Mouse (Mus musculus) CD8-positive naive resting alpha-beta T cell, adult 2 months (primary cell): ENCODE results near the gene Psmc1.

Source experiments
- DNase-seq, 2 experiments: peaks; one replicate each; pipeline ENCODE4 v3.0.0; 2022; ENCODE audit warnings: low read depth in 2 of 2, low spot score in 2 of 2

Gene Psmc1

GRCm38 (mm10) chr12:100109986-100110696 is at the start of gene Psmc1:
TSS of gene Psmc1 (plus strand) at chr12:100110154.
- peak; percentile 70 to 75 for DNase-seq

- no peak for DNase-seq
Observed at GRCm38 (mm10) chr12:100061071-100061470, 48.9 kb upstream of the Psmc1 start.

GRCm38 (mm10) chr12:100061826-100062225 is 48.1 kb upstream of the Psmc1 start:
- no peak for DNase-seq

GRCm38 (mm10) chr12:100062584-100062983 is 47.4 kb upstream of the Psmc1 start:
- no peak for DNase-seq

GRCm38 (mm10) chr12:100065109-100065508 is 44.8 kb upstream of the Psmc1 start:
- no peak for DNase-seq

- no peak for DNase-seq
Observed at GRCm38 (mm10) chr12:100067477-100067876, 42.5 kb upstream of the Psmc1 start.

GRCm38 (mm10) chr12:100073201-100073672 is 36.7 kb upstream of the Psmc1 start:
- DNase-seq = no peak

- DNase-seq = no peak
Observed at GRCm38 (mm10) chr12:100075715-100076114, 34.2 kb upstream of the Psmc1 start.

GRCm38 (mm10) chr12:100079636-100080286 is 30.2 kb upstream of the Psmc1 start:
- DNase-seq = no peak

GRCm38 (mm10) chr12:100088026-100088425 is 21.9 kb upstream of the Psmc1 start:
- DNase-seq = no peak

GRCm38 (mm10) chr12:100089265-100089664 is 20.7 kb upstream of the Psmc1 start:
- no peak for DNase-seq

GRCm38 (mm10) chr12:100090750-100091149 is 19.2 kb upstream of the Psmc1 start:
- DNase-seq = no peak

- DNase-seq = no peak
Observed at GRCm38 (mm10) chr12:100093046-100093445, 16.9 kb upstream of the Psmc1 start.

- no peak for DNase-seq
Observed at GRCm38 (mm10) chr12:100099971-100100706, 9.8 kb upstream of the Psmc1 start.

- DNase-seq = no peak
Observed at GRCm38 (mm10) chr12:100100707-100101030, 9.3 kb upstream of the Psmc1 start.

- no peak for DNase-seq
Observed at GRCm38 (mm10) chr12:100101651-100102050, 8.3 kb upstream of the Psmc1 start.

GRCm38 (mm10) chr12:100104530-100104929 is 5.4 kb upstream of the Psmc1 start:
- no peak for DNase-seq

GRCm38 (mm10) chr12:100106275-100106895 is 3.6 kb upstream of the Psmc1 start:
- DNase-seq = peak; percentile 73 to 80

GRCm38 (mm10) chr12:100107436-100107835 is 2.5 kb upstream of the Psmc1 start:
- DNase-seq = no peak

GRCm38 (mm10) chr12:100115982-100116381 is 6.0 kb downstream of the Psmc1 start:
- no peak for DNase-seq

GRCm38 (mm10) chr12:100122921-100123381 is 13.0 kb downstream of the Psmc1 start:
- no peak for DNase-seq
